Mouse (Mus musculus) liver, postnatal 0 days (tissue): ENCODE measurements around the gene Ttc16. TPM values are rescaled to one million over a fixed set of nuclear protein-coding genes. Genes with fewer than 3 reads are reported as not detected.

Source experiments
- ATAC-seq: fragments of 200-750 bp; cut with Nextera tagmentation; 2 replicates; pipeline ENCODE4 v1.8.0; 2017; ENCODE audit warnings: mild to moderate bottlenecking, moderate library complexity
- DNase-seq: peaks from one replicate; pipeline ENCODE4 v3.0.0-alpha.2; 2016
- H3K27ac ChIP-seq: fragments of 300-500 bp; sonication (generic); 2 replicates; pipeline ENCODE4 v1.5.1; 2014; ENCODE audit warnings: antibody characterized with exemption, moderate library complexity, mild to moderate bottlenecking, low read depth
- H3K27me3 ChIP-seq: fragments of 300-500 bp; sonication (generic); 2 replicates; pipeline ENCODE4 v1.6.1; 2014; ENCODE audit warnings: low read length, control low read depth, mixed read lengths; ENCODE audit not compliant: insufficient read depth
- H3K36me3 ChIP-seq: fragments of 300-500 bp; sonication (generic); replicated peaks from 2 replicates; pipeline ENCODE4 v1.6.1; 2014; ENCODE audit warnings: mild to moderate bottlenecking, control low read depth, low read length, moderate library complexity, mixed read lengths; ENCODE audit not compliant: insufficient read depth
- H3K4me1 ChIP-seq: fragments of 300-500 bp; sonication (generic); 2 replicates; pipeline ENCODE4 v1.6.1; 2014; ENCODE audit warnings: antibody characterized with exemption, mild to moderate bottlenecking, control low read depth; ENCODE audit not compliant: insufficient read depth
- H3K4me2 ChIP-seq: fragments of 300-500 bp; sonication (generic); 2 replicates; pipeline ENCODE4 v1.6.1; 2014; ENCODE audit warnings: low read depth, mild to moderate bottlenecking, low read length, moderate library complexity, mixed read lengths
- H3K4me3 ChIP-seq: fragments of 300-500 bp; sonication (generic); 2 replicates; pipeline ENCODE4 v1.5.1; 2014; ENCODE audit warnings: low read depth, low read length
- H3K9ac ChIP-seq: fragments of 300-500 bp; sonication (generic); replicated peaks from 2 replicates; pipeline ENCODE4 v1.6.1; 2014; ENCODE audit warnings: mild to moderate bottlenecking, moderate library complexity
- H3K9me3 ChIP-seq: fragments of 300-500 bp; sonication (generic); 2 replicates; pipeline ENCODE4 v1.6.1; 2016; ENCODE audit warnings: mild to moderate bottlenecking, control low read depth, low read length, mixed read lengths
- CTCF ChIP-seq: sonication (generic); IDR thresholded peaks from 2 replicates; pipeline ENCODE4 v1.5.1; 2016; ENCODE audit warnings: antibody characterized with exemption, low read depth
- EP300 ChIP-seq: IDR thresholded peaks from 2 replicates; pipeline ENCODE4 v1.6.1; 2016; ENCODE audit warnings: antibody characterized with exemption, low read depth, mild to moderate bottlenecking
- WGBS: fragments of 180-500 bp; shearing (Covaris S2); extraction: QIAGEN DNeasy Blood & Tissue Kit; methylation state at CpG from one replicate; pipeline ENCODE4 v1.1.7; 2014; ENCODE audit not compliant: insufficient replicate concordance; 5-methylcytosine and 5-hydroxymethylcytosine counted together
- polyA plus RNA-seq: library from polyadenylated mRNA; unstranded; fragments of >200 nt; fragmentation: Nextera tagmentation; extraction: Ambion mirVana; gene quantifications from 2 replicates; pipeline ENCODE4 v1.2.1, GENCODE M21; 2015

Ttc16 gene
- polyA plus RNA-seq, 1 experiment from 2014 or later: 0.08 TPM

GRCm38 (mm10) chr2:32772626-32773279 lies 2.7 kb downstream of the Ttc16 start:
- Histone ChIP-seq H3K9ac (no peak overlapping the region), H3K27me3 (no peaks in the 10 kb centered on the region), H3K27ac (no peak overlapping the region), H3K9me3 (no peaks in the 10 kb centered on the region), H3K4me2 (no peak overlapping the region), H3K36me3 (no peaks in the 10 kb centered on the region), H3K4me1 (peaks cover 13% of the 10 kb centered on the region), H3K4me3 (no peak overlapping the region)
- WGBS: 73% methylated on average over 8 of the region's 8 CpGs
- ATAC-seq: no peak
- DNase-seq: no peak
- no peak for TF ChIP-seq EP300
- TF ChIP-seq CTCF: no peak

GRCm38 (mm10) chr2:32771886-32772285 lies 3.5 kb downstream of the Ttc16 start:
- H3K4me2 ChIP-seq: no peak overlapping the region
- H3K4me3 ChIP-seq: no peak overlapping the region
- H3K27ac ChIP-seq: no peak overlapping the region
- DNase-seq: peak; percentile 46
- 28% methylated on average over 12 of the region's 12 CpGs for WGBS
- H3K9me3 ChIP-seq: no peaks in the 10 kb centered on the region
- no peaks in the 10 kb centered on the region for H3K36me3 ChIP-seq
- H3K4me1 ChIP-seq: peaks cover 13% of the 10 kb centered on the region
- no peak overlapping the region for H3K9ac ChIP-seq
- TF ChIP-seq EP300 (no peak), CTCF (peak; percentile 29)
- no peaks in the 10 kb centered on the region for H3K27me3 ChIP-seq
- no peak for ATAC-seq

GRCm38 (mm10) chr2:32769327-32770085 lies 5.9 kb downstream of the Ttc16 start:
- TF ChIP-seq CTCF (no peak), EP300 (no peak)
- H3K27ac ChIP-seq: no peak overlapping the region

GRCm38 (mm10) chr2:32768661-32769285 lies 6.7 kb downstream of the Ttc16 start:
- H3K27ac ChIP-seq: no peak overlapping the region
- H3K4me2 ChIP-seq: no peak overlapping the region
- no peak overlapping the region for H3K9ac ChIP-seq
- DNase-seq (peak; percentile 56), ATAC-seq (peak; percentile 69)
- no peaks in the 10 kb centered on the region for H3K9me3 ChIP-seq
- TF ChIP-seq CTCF (no peak), EP300 (no peak)
- H3K27me3 ChIP-seq: no peaks in the 10 kb centered on the region
- no peak overlapping the region for H3K4me3 ChIP-seq
- H3K4me1 ChIP-seq: peaks cover 5% of the 10 kb centered on the region
- WGBS: 45% methylated on average over 19 of the region's 19 CpGs
- H3K36me3 ChIP-seq: no peaks in the 10 kb centered on the region

More at GRCm38 (mm10) chr2:32769327-32770085, 5.9 kb downstream of the Ttc16 start:
- Histone ChIP-seq H3K9me3 (no peaks in the 10 kb centered on the region), H3K4me3 (no peak overlapping the region), H3K4me1 (peaks cover 5% of the 10 kb centered on the region), H3K4me2 (no peak overlapping the region), H3K27me3 (no peaks in the 10 kb centered on the region), H3K9ac (no peak overlapping the region), H3K36me3 (no peaks in the 10 kb centered on the region)
- ATAC-seq (no peak), DNase-seq (no peak)
- WGBS: 84% methylated on average over 5 of the region's 5 CpGs

DNA sequence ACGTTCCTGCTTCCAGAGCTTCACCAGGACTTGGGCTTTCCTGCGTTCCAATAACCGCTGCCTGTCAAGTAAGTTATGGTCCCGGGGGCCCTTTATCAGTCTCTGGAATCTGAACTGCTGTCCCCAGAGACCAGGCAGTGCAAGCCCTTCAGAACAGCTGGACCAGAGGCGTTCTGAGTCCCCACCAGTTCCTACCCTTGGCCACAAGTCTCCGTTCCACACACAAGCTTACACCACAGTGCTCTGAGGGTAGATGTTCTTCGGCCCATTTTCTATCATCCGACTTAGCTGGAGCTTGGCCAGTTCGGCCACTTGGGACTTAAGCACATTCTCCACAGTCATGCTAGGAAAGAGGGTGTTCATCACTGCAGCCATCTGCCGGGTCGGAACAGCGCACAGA lies 8.2 kb downstream of the Ttc16 start:
- TF ChIP-seq CTCF (no peak), EP300 (no peak)
- no peak overlapping the region for H3K27ac ChIP-seq
- H3K4me2 ChIP-seq: no peak overlapping the region
- H3K4me1 ChIP-seq: peaks cover 5% of the 10 kb centered on the region
- H3K36me3 ChIP-seq: no peaks in the 10 kb centered on the region
- H3K4me3 ChIP-seq: no peak overlapping the region
- H3K27me3 ChIP-seq: no peaks in the 10 kb centered on the region
- no peak for DNase-seq
- no peaks in the 10 kb centered on the region for H3K9me3 ChIP-seq
- H3K9ac ChIP-seq: no peak overlapping the region
- ATAC-seq: no peak
- 66% methylated on average over 12 of the region's 12 CpGs for WGBS

- Histone ChIP-seq H3K9me3 (no peaks in the 10 kb centered on the region), H3K4me3 (no peak overlapping the region), H3K36me3 (peaks cover 9% of the 10 kb centered on the region), H3K27me3 (no peaks in the 10 kb centered on the region), H3K4me1 (no peaks in the 10 kb centered on the region), H3K4me2 (no peak overlapping the region), H3K9ac (no peak overlapping the region), H3K27ac (no peak overlapping the region)
- 72% methylated on average over 3 of the region's 3 CpGs for WGBS
- ATAC-seq (no peak), DNase-seq (no peak)
- peak; percentile 51 for TF ChIP-seq CTCF
- TF ChIP-seq EP300: no peak
These were observed 12.1 kb downstream of the Ttc16 start for GRCm38 (mm10) chr2:32763353-32763752.
